Mouse (Mus musculus): ENCODE data around the gene Zfp955a. TPM values are rescaled to one million over a fixed set of nuclear protein-coding genes. Genes with fewer than 3 reads are reported as not detected.
"Not testable (repeated sequence)": the region's sequence is repeated elsewhere in the genome, so short reads cannot be mapped to it uniquely, and the experiment has no call there.

Gene Zfp955a
- polyA plus RNA-seq (2015; fragmentation: Nextera tagmentation; extraction: Ambion mirVana), result 11.0 and 11.4 TPM in 2 replicates

GRCm38 (mm10) chr17:33254530-33255318 is at the start of gene Zfp955a:
TSS of gene Zfp955a (minus strand) at chr17:33255145.
- H3K4me2 ChIP-seq (ENCODE audit: low read depth, low read length); H3K27me3 ChIP-seq (replicated peaks; ENCODE audit: control insufficient read depth, insufficient read depth, low read length); H3K9ac ChIP-seq (ENCODE audit: low read depth, low read length); H3K4me1 ChIP-seq (ENCODE audit: control insufficient read depth, insufficient read depth, low read length); H3K4me3 ChIP-seq (ENCODE audit: low read length); H3K36me3 ChIP-seq (ENCODE audit: control insufficient read depth, insufficient read depth, low read length); H3K9me3 ChIP-seq (ENCODE audit: control insufficient read depth, low read length); H3K27ac ChIP-seq (ENCODE audit: low read length): not testable (repeated sequence)
- peak; percentile 100 for ATAC-seq
- WGBS, result 33% methylated on average over 1 of the region's 34 CpGs

- H3K4me1 ChIP-seq (ENCODE audit: control insufficient read depth, insufficient read depth, low read length); H3K36me3 ChIP-seq (ENCODE audit: control insufficient read depth, insufficient read depth, low read length); H3K27me3 ChIP-seq (replicated peaks; ENCODE audit: control insufficient read depth, insufficient read depth, low read length); H3K4me3 ChIP-seq (ENCODE audit: low read length); H3K27ac ChIP-seq (ENCODE audit: low read length); H3K9ac ChIP-seq (ENCODE audit: low read depth, low read length); H3K9me3 ChIP-seq (ENCODE audit: control insufficient read depth, low read length); H3K4me2 ChIP-seq (ENCODE audit: low read depth, low read length): not testable (repeated sequence)
- WGBS, result no CpG with 5 or more reads among the region's 9 CpGs
- peak; percentile 83 for ATAC-seq
Measured at GRCm38 (mm10) chr17:33289876-33290149, 34.9 kb upstream of the Zfp955a start.

GRCm38 (mm10) chr17:33289039-33289875 is 34.3 kb upstream of the Zfp955a start, which contains the start of gene Zfp955b:
TSS of gene Zfp955b (plus strand) at chr17:33289544.
- H3K4me3 ChIP-seq (ENCODE audit: low read length); H3K9ac ChIP-seq (ENCODE audit: low read depth, low read length); H3K4me2 ChIP-seq (ENCODE audit: low read depth, low read length); H3K27ac ChIP-seq (ENCODE audit: low read length); H3K27me3 ChIP-seq (replicated peaks; ENCODE audit: control insufficient read depth, insufficient read depth, low read length); H3K36me3 ChIP-seq (ENCODE audit: control insufficient read depth, insufficient read depth, low read length); H3K4me1 ChIP-seq (ENCODE audit: control insufficient read depth, insufficient read depth, low read length); H3K9me3 ChIP-seq (ENCODE audit: control insufficient read depth, low read length): not testable (repeated sequence)
- ATAC-seq, result peak; percentile 100
- WGBS, result no CpG with 5 or more reads among the region's 25 CpGs

GRCm38 (mm10) chr17:33268907-33269306 is 14.0 kb upstream of the Zfp955a start:
- no peaks in the 10 kb centered on the region for H3K9me3 ChIP-seq (ENCODE audit: control insufficient read depth, low read length)
- no peak overlapping the region for H3K27ac ChIP-seq (ENCODE audit: low read length)
- no peak overlapping the region for H3K4me3 ChIP-seq (ENCODE audit: low read length)
- 85% methylated on average over 9 of the region's 9 CpGs for WGBS
- ATAC-seq, result no peak
- H3K9ac ChIP-seq (ENCODE audit: low read depth, low read length), result no peak overlapping the region
- H3K36me3 ChIP-seq (ENCODE audit: control insufficient read depth, insufficient read depth, low read length), result no peaks in the 10 kb centered on the region
- H3K27me3 ChIP-seq (replicated peaks; ENCODE audit: control insufficient read depth, insufficient read depth, low read length), result no peaks in the 10 kb centered on the region
- no peak overlapping the region for H3K4me2 ChIP-seq (ENCODE audit: low read depth, low read length)
- H3K4me1 ChIP-seq (ENCODE audit: control insufficient read depth, insufficient read depth, low read length), result no peaks in the 10 kb centered on the region

DNA sequence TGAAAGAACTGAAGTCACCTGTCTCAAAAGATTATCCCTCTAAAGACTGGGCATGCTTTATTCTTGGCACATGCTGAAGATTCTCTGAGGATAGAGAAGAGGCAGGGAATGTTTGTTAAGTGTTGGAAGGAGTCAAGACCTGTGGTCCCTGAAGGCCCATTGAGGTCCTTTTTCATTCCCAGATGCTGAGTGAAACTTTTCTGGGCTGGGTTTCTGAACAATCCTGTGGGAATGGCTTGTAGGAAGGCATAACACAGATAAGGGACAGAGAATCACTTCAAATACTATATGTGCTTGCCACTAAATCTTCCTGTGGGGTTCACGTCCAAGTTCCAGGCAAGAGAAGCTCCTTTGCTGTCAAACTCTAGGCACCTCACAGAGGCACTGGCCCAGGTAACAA is 9.4 kb upstream of the Zfp955a start, which contains the start of gene Olfr63:
Gene Olfr63 (plus strand): TSS at position 301 of the 400 bp plus-strand sequence.
- Histone ChIP-seq H3K9ac (ENCODE audit: low read depth, low read length) (no peak within 1 kb of the TSS), H3K27ac (ENCODE audit: low read length) (no peak within 1 kb of the TSS), H3K36me3 (ENCODE audit: control insufficient read depth, insufficient read depth, low read length) (no peaks in the 10 kb centered on the region), H3K4me2 (ENCODE audit: low read depth, low read length) (no peak within 1 kb of the TSS), H3K4me3 (ENCODE audit: low read length) (no peak within 1 kb of the TSS), H3K27me3 (replicated peaks; ENCODE audit: control insufficient read depth, insufficient read depth, low read length) (no peaks in the 10 kb centered on the region), H3K9me3 (ENCODE audit: control insufficient read depth, low read length) (no peaks in the 10 kb centered on the region), H3K4me1 (ENCODE audit: control insufficient read depth, insufficient read depth, low read length) (no peaks in the 10 kb centered on the region)
- ATAC-seq, result no peak
- 73% methylated on average over 1 of the region's 1 CpGs for WGBS

- not testable (repeated sequence) for H3K4me2 ChIP-seq (ENCODE audit: low read depth, low read length); H3K9me3 ChIP-seq (ENCODE audit: control insufficient read depth, low read length); H3K36me3 ChIP-seq (ENCODE audit: control insufficient read depth, insufficient read depth, low read length); H3K4me1 ChIP-seq (ENCODE audit: control insufficient read depth, insufficient read depth, low read length); H3K9ac ChIP-seq (ENCODE audit: low read depth, low read length); H3K4me3 ChIP-seq (ENCODE audit: low read length); H3K27ac ChIP-seq (ENCODE audit: low read length); H3K27me3 ChIP-seq (replicated peaks; ENCODE audit: control insufficient read depth, insufficient read depth, low read length)
- ATAC-seq, result peak; percentile 22; the same call in 1 of the 2 replicates
- WGBS, result no CpG with 5 or more reads among the region's 2 CpGs
Measured at GRCm38 (mm10) chr17:33255319-33255657, 343 bp upstream of the Zfp955a start.

DNA sequence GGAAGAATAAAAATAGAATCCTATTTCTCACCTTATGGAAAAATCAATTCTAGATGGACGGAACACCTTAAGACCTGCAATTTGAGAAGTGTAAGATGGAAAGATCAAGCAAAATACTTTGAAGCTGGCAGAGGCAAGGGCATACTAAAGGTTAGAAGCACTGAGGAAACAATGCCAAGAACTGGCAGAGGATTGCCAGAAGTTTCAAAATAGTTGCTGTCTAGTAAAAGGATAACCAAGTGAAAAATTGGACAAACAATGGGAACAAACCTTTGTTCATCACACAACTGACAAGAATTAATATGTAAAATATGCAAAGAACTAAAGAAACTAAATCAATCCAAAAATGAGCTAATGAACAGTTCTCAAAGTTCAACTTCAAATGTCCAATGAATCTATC is 18.3 kb downstream of the Zfp955a start:
- not testable (repeated sequence) for H3K9ac ChIP-seq (ENCODE audit: low read depth, low read length); H3K27me3 ChIP-seq (replicated peaks; ENCODE audit: control insufficient read depth, insufficient read depth, low read length); H3K9me3 ChIP-seq (ENCODE audit: control insufficient read depth, low read length); ATAC-seq; H3K36me3 ChIP-seq (ENCODE audit: control insufficient read depth, insufficient read depth, low read length); H3K4me3 ChIP-seq (ENCODE audit: low read length); H3K27ac ChIP-seq (ENCODE audit: low read length); H3K4me1 ChIP-seq (ENCODE audit: control insufficient read depth, insufficient read depth, low read length); H3K4me2 ChIP-seq (ENCODE audit: low read depth, low read length)
- 93% methylated on average over 1 of the region's 1 CpGs for WGBS

- no peak for ATAC-seq
- no peak within 1 kb of the TSS for H3K4me2 ChIP-seq (ENCODE audit: low read depth, low read length)
- no peaks in the 10 kb centered on the region for H3K36me3 ChIP-seq (ENCODE audit: control insufficient read depth, insufficient read depth, low read length)
- no peak within 1 kb of the TSS for H3K4me3 ChIP-seq (ENCODE audit: low read length)
- H3K9me3 ChIP-seq (ENCODE audit: control insufficient read depth, low read length), result no peaks in the 10 kb centered on the region
- H3K27me3 ChIP-seq (replicated peaks; ENCODE audit: control insufficient read depth, insufficient read depth, low read length), result no peaks in the 10 kb centered on the region
- no peak within 1 kb of the TSS for H3K9ac ChIP-seq (ENCODE audit: low read depth, low read length)
- no peak within 1 kb of the TSS for H3K27ac ChIP-seq (ENCODE audit: low read length)
- 81% methylated on average over 2 of the region's 2 CpGs for WGBS
- no peaks in the 10 kb centered on the region for H3K4me1 ChIP-seq (ENCODE audit: control insufficient read depth, insufficient read depth, low read length)
Measured at GRCm38 (mm10) chr17:33221590-33221989, 33.4 kb downstream of the Zfp955a start, which contains the start of gene Olfr1564. TSS of gene Olfr1564 (minus strand) at chr17:33221690.

GRCm38 (mm10) chr17:33191002-33191401 is 63.9 kb downstream of the Zfp955a start, which contains the start of gene Olfr239:
TSS of gene Olfr239 (plus strand) at chr17:33191302.
- H3K36me3 ChIP-seq (ENCODE audit: control insufficient read depth, insufficient read depth, low read length); ATAC-seq; H3K4me3 ChIP-seq (ENCODE audit: low read length); H3K4me1 ChIP-seq (ENCODE audit: control insufficient read depth, insufficient read depth, low read length); H3K9me3 ChIP-seq (ENCODE audit: control insufficient read depth, low read length); H3K27ac ChIP-seq (ENCODE audit: low read length); H3K4me2 ChIP-seq (ENCODE audit: low read depth, low read length); H3K27me3 ChIP-seq (replicated peaks; ENCODE audit: control insufficient read depth, insufficient read depth, low read length); H3K9ac ChIP-seq (ENCODE audit: low read depth, low read length): not testable (repeated sequence)
- no CpG with 5 or more reads among the region's 2 CpGs for WGBS

All from intestine, embryonic 16.5 days (tissue).